Mouse (Mus musculus) G1E (cell line): ENCODE data around the gene Prickle1.

Source experiments
- CTCF ChIP-seq: IDR thresholded peaks from 2 replicates; pipeline ENCODE4 v1.5.1; 2012; ENCODE audit warnings: low read depth, low read length, inconsistent platforms, mixed read lengths
- GATA2 ChIP-seq: IDR thresholded peaks from 2 replicates; pipeline ENCODE4 v1.6.1; 2012; ENCODE audit warnings: low read depth, low read length, inconsistent platforms, borderline replicate concordance
- TAL1 ChIP-seq: conservative IDR thresholded peaks from 2 replicates; pipeline ENCODE4 v1.6.1; 2012; ENCODE audit warnings: low read depth, low read length, inconsistent platforms, mixed read lengths

- TF ChIP-seq CTCF: no peak
- no peak for TF ChIP-seq TAL1
- no peak for TF ChIP-seq GATA2
Observed at GRCm38 (mm10) chr15:93456005-93456404, 139.7 kb downstream of the Prickle1 start.
